Mouse (Mus musculus) cortical plate, adult 2 months (tissue): ENCODE results near the gene Col1a2. TPM values are rescaled to one million over a fixed set of nuclear protein-coding genes. Genes with fewer than 3 reads are reported as not detected.

Experiments
- H3K27ac ChIP-seq: fragments of 200-500 bp; 2 replicates; pipeline ENCODE4 v1.5.1; 2012; ENCODE audit warnings: low read length, control low read depth, inconsistent platforms; ENCODE audit not compliant: insufficient read depth
- H3K4me1 ChIP-seq: fragments of 200-500 bp; 2 replicates; pipeline ENCODE4 v1.6.1; 2011; ENCODE audit warnings: low read length; ENCODE audit not compliant: control insufficient read depth, insufficient read depth
- H3K4me3 ChIP-seq: fragments of 200-500 bp; 2 replicates; pipeline ENCODE4 v1.5.1; 2011; ENCODE audit warnings: mild to moderate bottlenecking, low read length, control low read depth; ENCODE audit not compliant: insufficient read depth
- CTCF ChIP-seq: fragments of 200-500 bp; IDR thresholded peaks from 2 replicates; pipeline ENCODE4 v1.5.1; 2011; ENCODE audit warnings: mild to moderate bottlenecking, control low read depth, low read length; ENCODE audit not compliant: insufficient read depth; ENCODE audit errors: extremely low read depth
- POLR2A ChIP-seq: fragments of 200-500 bp; IDR thresholded peaks from 2 replicates; pipeline ENCODE4 v1.6.1; 2011; ENCODE audit warnings: mild to moderate bottlenecking, low read length, control low read depth; ENCODE audit not compliant: insufficient read depth; ENCODE audit errors: extremely low read depth
- polyA plus RNA-seq: library from polyadenylated mRNA; depleted of rRNA; stranded (reverse); fragments of >200 nt; gene quantifications from 2 replicates; pipeline ENCODE4 v1.2.3, GENCODE M21; 2012

Gene Col1a2
- polyA plus RNA-seq, 1 experiment, result 8.1 TPM

DNA sequence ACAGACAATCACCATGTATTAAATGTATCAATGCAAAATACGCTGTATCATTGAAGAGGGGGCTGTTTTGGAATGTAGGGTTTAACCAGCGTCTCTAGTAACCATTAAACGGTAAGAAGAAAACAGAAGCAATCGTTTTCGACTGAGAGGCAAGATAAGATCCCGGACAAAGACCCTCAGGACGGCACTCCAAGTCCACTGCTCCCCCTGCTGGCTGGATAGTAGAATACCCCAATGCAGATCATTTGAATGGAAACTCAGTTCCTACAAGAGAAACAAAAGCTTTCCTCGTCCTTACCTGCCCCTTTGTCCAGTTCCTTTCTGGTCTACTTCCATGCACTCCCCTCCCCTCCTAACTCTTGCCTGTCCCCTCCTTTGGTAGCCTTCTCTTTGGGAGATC is 41.1 kb downstream of the Col1a2 start:
- peak; percentile 72 for TF ChIP-seq CTCF
- no peak for TF ChIP-seq POLR2A
- Histone ChIP-seq H3K4me3 (no peak overlapping the region), H3K27ac (no peak overlapping the region), H3K4me1 (no peaks in the 10 kb centered on the region)

GRCm38 (mm10) chr6:4548894-4549293 is 44.3 kb downstream of the Col1a2 start:
- Histone ChIP-seq H3K27ac (no peak overlapping the region), H3K4me3 (no peak overlapping the region), H3K4me1 (no peaks in the 10 kb centered on the region)
- TF ChIP-seq POLR2A, result no peak
- TF ChIP-seq CTCF, result peak; percentile 38; the same call in 1 of the 2 replicates

- no peak overlapping the region for H3K27ac ChIP-seq
- no peaks in the 10 kb centered on the region for H3K4me1 ChIP-seq
- no peak overlapping the region for H3K4me3 ChIP-seq
- no peak for TF ChIP-seq CTCF
- no peak for TF ChIP-seq POLR2A
These were observed 45.4 kb downstream of the Col1a2 start for GRCm38 (mm10) chr6:4549846-4550548.

GRCm38 (mm10) chr6:4550549-4550915 is 45.9 kb downstream of the Col1a2 start:
- Histone ChIP-seq H3K27ac (no peak overlapping the region), H3K4me3 (no peak overlapping the region), H3K4me1 (no peaks in the 10 kb centered on the region)
- no peak for TF ChIP-seq CTCF
- TF ChIP-seq POLR2A, result no peak

DNA sequence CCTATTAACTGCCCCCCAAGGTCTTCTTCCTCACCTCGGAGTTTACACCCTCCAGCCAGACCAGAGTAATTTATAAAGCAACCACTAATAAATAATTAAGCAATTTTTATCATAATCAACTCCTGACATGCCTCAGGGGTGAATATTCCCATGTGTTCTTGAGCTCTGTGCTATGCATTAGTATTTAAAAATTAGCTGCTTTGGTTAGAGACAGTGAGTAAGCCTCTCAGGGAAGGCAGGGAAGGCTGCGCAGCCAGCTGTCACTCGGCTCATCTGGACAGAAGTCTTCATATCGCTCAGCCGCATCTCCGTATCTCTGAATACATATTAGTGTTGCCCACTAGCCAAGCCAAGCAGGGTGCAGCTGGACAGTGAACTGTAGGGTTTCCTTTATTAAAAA is 50.8 kb downstream of the Col1a2 start:
- no peaks in the 10 kb centered on the region for H3K4me1 ChIP-seq

GRCm38 (mm10) chr6:4557086-4557485 is 52.5 kb downstream of the Col1a2 start:
- TF ChIP-seq POLR2A (no peak), CTCF (no peak)
- no peak overlapping the region for H3K27ac ChIP-seq
- no peaks in the 10 kb centered on the region for H3K4me1 ChIP-seq
- no peak overlapping the region for H3K4me3 ChIP-seq

More for the DNA sequence above, 50.8 kb downstream of the Col1a2 start:
- Histone ChIP-seq H3K4me3 (no peak overlapping the region), H3K27ac (no peak overlapping the region)
- TF ChIP-seq POLR2A, result no peak
- no peak for TF ChIP-seq CTCF

DNA sequence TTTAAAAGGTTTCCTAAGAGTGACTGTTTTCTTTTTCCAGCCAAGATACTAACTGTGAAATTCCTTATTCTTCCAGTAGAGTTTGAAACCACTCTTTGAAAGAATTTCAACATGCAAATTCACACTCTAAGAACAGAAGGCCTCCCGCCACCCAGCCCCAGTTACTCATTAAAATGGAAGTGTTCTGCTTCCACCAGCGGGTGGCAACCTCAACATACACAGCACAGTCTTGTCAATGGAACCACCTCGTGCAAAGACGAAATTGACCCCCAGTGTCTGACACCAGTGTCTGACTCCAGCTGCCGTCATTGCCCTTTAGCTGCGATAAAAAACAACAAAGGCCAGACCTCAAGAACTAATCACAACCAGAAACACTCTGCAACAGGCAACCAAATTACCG is 53.1 kb downstream of the Col1a2 start:
- no peak for TF ChIP-seq POLR2A
- peak; percentile 54 for TF ChIP-seq CTCF

DNA sequence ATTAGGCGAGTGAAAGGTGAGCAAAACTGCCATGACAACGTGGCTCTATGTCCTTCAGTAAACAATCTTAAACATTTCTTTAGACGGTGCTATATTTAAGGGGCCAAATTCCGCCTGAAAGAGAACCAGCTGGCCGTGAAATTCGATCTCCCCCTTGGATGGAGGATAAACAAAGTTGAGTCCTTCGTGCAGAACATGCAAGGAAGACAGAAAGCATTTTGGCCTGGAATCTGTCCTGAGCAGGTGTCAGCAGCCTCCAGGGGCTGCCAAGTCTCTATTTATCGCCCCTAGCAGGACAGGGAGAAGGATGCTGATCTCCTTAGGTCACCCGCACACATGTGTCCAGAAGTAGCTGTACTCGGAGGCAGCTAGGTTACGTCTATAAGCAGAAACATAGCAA is 56.5 kb downstream of the Col1a2 start:
- H3K27ac ChIP-seq, result no peak overlapping the region
- H3K4me3 ChIP-seq, result no peak overlapping the region
- TF ChIP-seq POLR2A (no peak), CTCF (no peak)
- H3K4me1 ChIP-seq, result 0 out of 2 replicates have a peak, but pooled peaks cover 1% of the 10 kb centered on the region

More for the DNA sequence above, 53.1 kb downstream of the Col1a2 start:
- no peak overlapping the region for H3K27ac ChIP-seq
- H3K4me1 ChIP-seq, result 0 out of 2 replicates have a peak, but pooled peaks cover 1% of the 10 kb centered on the region
- H3K4me3 ChIP-seq, result no peak overlapping the region

DNA sequence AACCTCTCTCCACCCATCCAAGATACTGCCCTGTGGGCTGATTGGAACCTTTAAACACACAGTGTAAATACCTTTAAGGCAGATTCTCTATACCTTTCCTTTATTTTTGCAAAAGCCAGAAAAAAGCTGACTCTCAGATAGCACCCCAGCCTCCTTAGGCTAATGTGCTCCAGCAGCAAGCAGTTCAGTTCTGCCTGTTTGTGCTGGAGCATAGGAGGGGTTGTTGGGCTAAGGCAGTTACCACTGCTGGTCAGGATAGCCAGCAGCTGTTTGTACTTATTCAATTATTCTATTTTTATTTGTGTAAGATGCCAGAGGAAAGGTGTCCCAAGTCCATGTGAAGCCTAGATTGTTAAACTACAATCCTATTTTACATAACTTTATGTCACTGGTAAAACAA is 57.0 kb downstream of the Col1a2 start:
- no peak for TF ChIP-seq CTCF
- TF ChIP-seq POLR2A, result no peak
- Histone ChIP-seq H3K4me3 (no peak overlapping the region), H3K27ac (no peak overlapping the region), H3K4me1 (0 out of 2 replicates have a peak, but pooled peaks cover 1% of the 10 kb centered on the region)

GRCm38 (mm10) chr6:4562401-4562800 is 57.8 kb downstream of the Col1a2 start:
- Histone ChIP-seq H3K27ac (no peak overlapping the region), H3K4me3 (no peak overlapping the region), H3K4me1 (0 out of 2 replicates have a peak, but pooled peaks cover 1% of the 10 kb centered on the region)
- TF ChIP-seq POLR2A (no peak), CTCF (no peak)

DNA sequence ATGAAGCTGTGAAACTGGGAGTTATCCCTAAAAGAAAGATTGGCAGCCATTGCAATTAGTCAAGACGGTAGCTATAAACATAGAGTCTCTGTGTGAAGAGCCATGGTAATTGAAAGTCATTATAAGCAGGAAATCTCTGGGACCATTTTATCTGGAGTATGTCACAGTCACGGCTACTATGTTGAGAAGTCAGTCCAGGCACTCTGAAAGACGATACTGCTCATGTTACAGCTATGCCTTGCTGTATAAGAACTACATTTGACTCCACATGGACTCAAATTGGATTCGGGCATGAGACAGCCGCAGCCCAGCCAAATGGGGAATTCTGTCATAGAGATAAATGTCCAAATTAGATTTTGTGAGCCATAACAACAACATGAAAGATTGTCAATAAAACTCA is 58.9 kb downstream of the Col1a2 start:
- no peak for TF ChIP-seq CTCF
- no peak for TF ChIP-seq POLR2A
- no peak overlapping the region for H3K27ac ChIP-seq
- H3K4me1 ChIP-seq, result 0 out of 2 replicates have a peak, but pooled peaks cover 1% of the 10 kb centered on the region
- H3K4me3 ChIP-seq, result no peak overlapping the region
